Mouse (Mus musculus) liver, embryonic 11.5 days (tissue): Measurements from ENCODE around the gene Smyd3. TPM values are rescaled to one million over a fixed set of nuclear protein-coding genes. Genes with fewer than 3 reads are reported as not detected.
A peak's percentile ranks its signal among the peaks of the same experiment; 100 is the strongest.

Experiments
- ATAC-seq: fragments of 200-750 bp; cut with Nextera tagmentation; replicated peaks from 2 replicates; pipeline ENCODE4 v1.8.0; 2017; ENCODE audit warnings: moderate number of reproducible peaks, mild to moderate bottlenecking, moderate TSS enrichment, moderate library complexity; ENCODE audit not compliant: low FRiP score
- DNase-seq: peaks from one replicate; pipeline ENCODE4 v3.0.0-alpha.2; 2017; ENCODE audit warnings: low spot score
- H3K27ac ChIP-seq: fragments of 300-500 bp; sonication (generic); 2 replicates; pipeline ENCODE4 v1.5.1; 2014; ENCODE audit warnings: mild to moderate bottlenecking, low read depth, low read length, control low read depth
- H3K27me3 ChIP-seq: fragments of 300-500 bp; sonication (generic); replicated peaks from 2 replicates; pipeline ENCODE4 v1.6.1; 2014; ENCODE audit warnings: low read length, mixed read lengths; ENCODE audit not compliant: control insufficient read depth, insufficient read depth
- H3K36me3 ChIP-seq: fragments of 300-500 bp; sonication (generic); 2 replicates; pipeline ENCODE4 v1.6.1; 2014; ENCODE audit warnings: mild to moderate bottlenecking, low read length, moderate library complexity, mixed read lengths; ENCODE audit not compliant: control insufficient read depth, insufficient read depth
- H3K4me1 ChIP-seq: fragments of 300-500 bp; sonication (generic); replicated peaks from 2 replicates; pipeline ENCODE4 v1.6.1; 2014; ENCODE audit warnings: low read length, mixed read lengths; ENCODE audit not compliant: control insufficient read depth, insufficient read depth
- H3K4me2 ChIP-seq: fragments of 300-500 bp; sonication (generic); 2 replicates; pipeline ENCODE4 v1.6.1; 2014; ENCODE audit warnings: mild to moderate bottlenecking, control low read depth, moderate library complexity
- H3K4me3 ChIP-seq: fragments of 300-500 bp; sonication (generic); 2 replicates; pipeline ENCODE4 v1.5.1; 2014; ENCODE audit warnings: low read depth, low read length, control low read depth
- H3K9ac ChIP-seq: fragments of 300-500 bp; sonication (generic); 2 replicates; pipeline ENCODE4 v1.6.1; 2014; ENCODE audit warnings: low read depth, low read length, control low read depth
- H3K9me3 ChIP-seq: fragments of 300-500 bp; sonication (generic); 2 replicates; pipeline ENCODE4 v1.6.1; 2016; ENCODE audit warnings: low read length, inconsistent platforms, mixed read lengths; ENCODE audit not compliant: control insufficient read depth
- WGBS: fragments of 180-500 bp; shearing (Covaris S2); extraction: QIAGEN DNeasy Blood & Tissue Kit; methylation state at CpG from one replicate; pipeline ENCODE4 v1.1.7; 2014; 5-methylcytosine and 5-hydroxymethylcytosine counted together
- polyA plus RNA-seq: library from polyadenylated mRNA; unstranded; fragments of >200 nt; fragmentation: Nextera tagmentation; extraction: Ambion mirVana; gene quantifications from 2 replicates; pipeline ENCODE4 v1.2.1, GENCODE M21; 2014

Smyd3 gene
- polyA plus RNA-seq, 1 experiment from 2014 or later: 17.3 TPM

GRCm38 (mm10) chr1:179122476-179123229 lies 395.2 kb downstream of the Smyd3 start:
- DNase-seq: no peak
- no peak for ATAC-seq
- peaks cover 6% of the 10 kb centered on the region for H3K4me1 ChIP-seq
- 78% methylated on average over 11 of the region's 11 CpGs for WGBS
- no peak overlapping the region for H3K4me2 ChIP-seq
- H3K36me3 ChIP-seq: no peaks in the 10 kb centered on the region
- no peak overlapping the region for H3K4me3 ChIP-seq
- no peak overlapping the region for H3K27ac ChIP-seq
- H3K9me3 ChIP-seq: no peaks in the 10 kb centered on the region
- H3K27me3 ChIP-seq: no peaks in the 10 kb centered on the region
- H3K9ac ChIP-seq: no peak overlapping the region

- peaks cover 9% of the 10 kb centered on the region for H3K4me1 ChIP-seq
- 83% methylated on average over 9 of the region's 9 CpGs for WGBS
- no peaks in the 10 kb centered on the region for H3K9me3 ChIP-seq
- no peaks in the 10 kb centered on the region for H3K27me3 ChIP-seq
- H3K4me2 ChIP-seq: no peak overlapping the region
- H3K9ac ChIP-seq: no peak overlapping the region
- H3K4me3 ChIP-seq: no peak overlapping the region
- no peak overlapping the region for H3K27ac ChIP-seq
- H3K36me3 ChIP-seq: no peaks in the 10 kb centered on the region
- no peak for DNase-seq
- no peak for ATAC-seq
Measured at GRCm38 (mm10) chr1:179120217-179120966, 397.4 kb downstream of the Smyd3 start.

- H3K36me3 ChIP-seq: no peaks in the 10 kb centered on the region
- H3K27ac ChIP-seq: no peak overlapping the region
- H3K9me3 ChIP-seq: peaks cover 7% of the 10 kb centered on the region; the same call in 1 of the 2 replicates
- WGBS: 85% methylated on average over 7 of the region's 7 CpGs
- DNase-seq: no peak
- no peaks in the 10 kb centered on the region for H3K27me3 ChIP-seq
- H3K4me2 ChIP-seq: no peak overlapping the region
- no peak overlapping the region for H3K9ac ChIP-seq
- H3K4me1 ChIP-seq: peaks cover 16% of the 10 kb centered on the region
- no peak for ATAC-seq
- H3K4me3 ChIP-seq: no peak overlapping the region
Measured at GRCm38 (mm10) chr1:179118673-179119072, 399.2 kb downstream of the Smyd3 start.

GRCm38 (mm10) chr1:179116729-179117663 lies 400.8 kb downstream of the Smyd3 start:
- Histone ChIP-seq H3K27me3 (no peaks in the 10 kb centered on the region), H3K4me2 (peak overlapping the region; percentile 19; the same call in 1 of the 2 replicates), H3K27ac (peak overlapping the region; percentile 68; the same call in 1 of the 2 replicates), H3K4me3 (no peak overlapping the region), H3K9ac (no peak overlapping the region), H3K9me3 (peaks cover 7% of the 10 kb centered on the region; the same call in 1 of the 2 replicates), H3K4me1 (peaks cover 16% of the 10 kb centered on the region), H3K36me3 (no peaks in the 10 kb centered on the region)
- 40% methylated on average over 10 of the region's 10 CpGs for WGBS
- no peak for DNase-seq
- ATAC-seq: peak; percentile 79

- H3K9ac ChIP-seq: no peak overlapping the region
- no peak overlapping the region for H3K4me2 ChIP-seq
- 70% methylated on average over 7 of the region's 7 CpGs for WGBS
- no peak overlapping the region for H3K4me3 ChIP-seq
- no peaks in the 10 kb centered on the region for H3K36me3 ChIP-seq
- peaks cover 16% of the 10 kb centered on the region for H3K4me1 ChIP-seq
- no peaks in the 10 kb centered on the region for H3K27me3 ChIP-seq
- no peak for ATAC-seq
- peaks cover 7% of the 10 kb centered on the region; the same call in 1 of the 2 replicates for H3K9me3 ChIP-seq
- H3K27ac ChIP-seq: no peak overlapping the region
- DNase-seq: no peak
Measured at GRCm38 (mm10) chr1:179114833-179115495, 402.9 kb downstream of the Smyd3 start.

- Histone ChIP-seq H3K9ac (no peak overlapping the region), H3K9me3 (peaks cover 7% of the 10 kb centered on the region; the same call in 1 of the 2 replicates), H3K4me1 (peaks cover 16% of the 10 kb centered on the region), H3K4me2 (no peak overlapping the region), H3K27me3 (no peaks in the 10 kb centered on the region), H3K4me3 (no peak overlapping the region), H3K36me3 (no peaks in the 10 kb centered on the region), H3K27ac (no peak overlapping the region)
- WGBS: 95% methylated on average over 3 of the region's 3 CpGs
- DNase-seq: no peak
- ATAC-seq: no peak
Measured at GRCm38 (mm10) chr1:179114385-179114784, 403.5 kb downstream of the Smyd3 start.

GRCm38 (mm10) chr1:179108759-179109158 lies 409.1 kb downstream of the Smyd3 start:
- Histone ChIP-seq H3K4me3 (no peak overlapping the region), H3K27me3 (no peaks in the 10 kb centered on the region), H3K27ac (no peak overlapping the region), H3K36me3 (no peaks in the 10 kb centered on the region), H3K4me1 (peaks cover 11% of the 10 kb centered on the region), H3K9ac (no peak overlapping the region), H3K9me3 (no peaks in the 10 kb centered on the region), H3K4me2 (peak overlapping the region; percentile 53)
- 23% methylated on average over 7 of the region's 7 CpGs for WGBS
- DNase-seq: no peak
- peak; percentile 47 for ATAC-seq
